Mouse (Mus musculus) erythroid progenitor cell, adult 5-6 weeks (primary cell): ENCODE data around the gene Ddit4. TPM values are rescaled to one million over a fixed set of nuclear protein-coding genes. Genes with fewer than 3 reads are reported as not detected.
"Not testable (repeated sequence)": the region's sequence is repeated elsewhere in the genome, so short reads cannot be mapped to it uniquely, and the experiment has no call there.

ENCODE experiments used
- ATAC-seq: replicated peaks from 2 replicates; pipeline ENCODE4 v1.8.0; 2016; ENCODE audit warnings: moderate number of reproducible peaks, mild to moderate bottlenecking, moderate TSS enrichment, inconsistent platforms; ENCODE audit not compliant: poor library complexity, low FRiP score, severe bottlenecking
- total RNA-seq, 2 experiments: library from RNA; stranded (forward) in 1 of 2; stranded (reverse) in 1 of 2; fragments of 150-400 nt in 1 of 2; fragments of 186-747, 209-891 nt in 1 of 2; gene quantifications; 2 replicates each; pipeline versions ENCODE4 v1.2.3 to v1.2.4; 2015 to 2017; ENCODE audit warnings: low replicate concordance in 2 of 2

Gene Ddit4
- total RNA-seq (2015; ENCODE audit: low replicate concordance) (0.72 and 3.8 TPM in 2 replicates), total RNA-seq (2017; ENCODE audit: low replicate concordance) (1.9 TPM in 1 of 2 replicates, not detected in the other)

- ATAC-seq: peak; percentile 93
Measured at GRCm38 (mm10) chr10:59951211-59952151, at the start of gene Ddit4. TSS of gene Ddit4 (minus strand) at chr10:59951834.

DNA sequence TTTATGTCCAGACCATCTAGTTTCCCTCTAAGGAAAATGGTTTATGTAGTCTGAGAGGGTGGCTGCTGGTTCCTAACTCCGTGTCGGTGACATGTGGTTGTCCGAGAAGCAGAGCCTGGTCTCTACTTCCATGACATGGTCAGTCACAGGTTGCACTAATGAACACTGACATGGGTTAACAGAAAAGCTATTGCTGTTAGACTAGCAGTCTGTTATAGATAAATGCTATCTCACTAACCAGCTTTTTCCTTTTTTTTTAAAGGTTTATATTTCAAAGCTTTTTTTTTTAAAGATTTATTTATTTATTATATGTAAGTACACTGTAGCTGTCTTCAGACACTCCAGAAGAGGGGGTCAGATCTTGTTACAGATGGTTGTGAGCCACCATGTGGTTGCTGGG is 47.4 kb upstream of the Ddit4 start:
- no peak for ATAC-seq

DNA sequence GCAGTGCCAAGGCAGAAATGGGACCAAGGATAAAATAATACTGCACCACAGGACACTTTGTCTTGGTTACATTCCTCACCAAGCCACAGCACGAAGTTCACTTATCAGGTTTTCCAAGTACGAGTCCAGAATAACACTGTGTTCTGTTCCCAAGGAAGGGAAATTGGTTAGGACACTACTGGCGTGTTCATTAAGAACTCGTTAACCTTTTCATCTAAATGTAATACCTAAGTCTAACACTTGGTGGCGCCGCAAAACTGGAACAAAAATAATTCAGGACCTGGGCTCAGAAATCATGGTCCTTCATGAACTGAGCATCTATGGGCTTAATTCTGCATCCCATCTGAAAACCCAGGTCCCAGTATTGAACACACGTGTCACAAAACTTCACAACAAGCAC is 46.0 kb upstream of the Ddit4 start:
- peak; percentile 27; the same call in 1 of the 2 replicates for ATAC-seq

DNA sequence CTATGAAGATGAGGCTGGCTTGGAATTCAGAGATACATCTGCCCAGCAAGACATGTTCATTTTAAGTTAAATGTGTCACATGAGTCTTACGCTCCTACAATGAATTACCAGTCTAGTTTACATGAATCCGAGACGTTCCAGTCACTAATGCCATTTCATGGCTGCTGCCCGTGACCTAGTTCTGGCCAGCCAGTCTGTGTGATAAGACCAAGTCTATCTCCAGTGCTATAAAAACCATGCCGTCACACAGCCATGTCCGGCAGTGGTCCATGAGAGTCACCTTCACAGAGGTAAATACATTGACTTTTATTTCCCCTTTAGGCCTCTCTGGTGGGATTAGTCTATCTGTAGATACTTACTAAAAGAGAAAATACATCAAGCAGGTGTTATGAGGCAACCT is 44.3 kb upstream of the Ddit4 start:
- no peak for ATAC-seq

- not testable (repeated sequence) for ATAC-seq
Measured at GRCm38 (mm10) chr10:59993813-59994212, 42.2 kb upstream of the Ddit4 start.

GRCm38 (mm10) chr10:59992024-59992423 is 40.4 kb upstream of the Ddit4 start:
- no peak for ATAC-seq

GRCm38 (mm10) chr10:59991262-59991880 is 39.7 kb upstream of the Ddit4 start:
- ATAC-seq: no peak

- ATAC-seq: no peak
Measured at GRCm38 (mm10) chr10:59990393-59990792, 38.8 kb upstream of the Ddit4 start.

- no peak for ATAC-seq
Measured at GRCm38 (mm10) chr10:59988036-59988435, 36.4 kb upstream of the Ddit4 start.

- no peak for ATAC-seq
Measured at GRCm38 (mm10) chr10:59982379-59982873, 30.8 kb upstream of the Ddit4 start.

GRCm38 (mm10) chr10:59981792-59982191 is 30.2 kb upstream of the Ddit4 start:
- ATAC-seq: no peak

- ATAC-seq: no peak
Measured at GRCm38 (mm10) chr10:59981336-59981735, 29.7 kb upstream of the Ddit4 start.

DNA sequence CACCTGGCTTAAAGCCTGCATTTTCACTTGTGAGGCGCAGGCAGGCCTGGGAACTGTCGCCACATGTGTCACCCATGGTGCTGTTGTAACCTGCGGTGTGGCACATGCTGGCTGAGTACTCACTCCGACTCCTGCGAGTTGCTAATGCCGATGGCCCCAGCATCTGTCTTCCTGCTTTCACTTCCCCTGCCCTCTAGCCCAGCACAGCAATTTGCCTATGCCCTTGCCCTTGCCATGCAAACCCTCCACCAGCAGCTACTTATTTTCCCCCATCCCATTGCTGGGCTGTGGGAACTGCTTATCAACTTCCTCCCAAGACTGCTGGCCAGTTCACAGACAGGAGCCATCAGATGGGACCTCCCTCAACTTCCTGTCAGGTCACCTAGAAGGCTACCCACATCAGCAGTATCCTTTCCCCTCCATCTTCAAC is 29.2 kb upstream of the Ddit4 start:
- no peak for ATAC-seq

DNA sequence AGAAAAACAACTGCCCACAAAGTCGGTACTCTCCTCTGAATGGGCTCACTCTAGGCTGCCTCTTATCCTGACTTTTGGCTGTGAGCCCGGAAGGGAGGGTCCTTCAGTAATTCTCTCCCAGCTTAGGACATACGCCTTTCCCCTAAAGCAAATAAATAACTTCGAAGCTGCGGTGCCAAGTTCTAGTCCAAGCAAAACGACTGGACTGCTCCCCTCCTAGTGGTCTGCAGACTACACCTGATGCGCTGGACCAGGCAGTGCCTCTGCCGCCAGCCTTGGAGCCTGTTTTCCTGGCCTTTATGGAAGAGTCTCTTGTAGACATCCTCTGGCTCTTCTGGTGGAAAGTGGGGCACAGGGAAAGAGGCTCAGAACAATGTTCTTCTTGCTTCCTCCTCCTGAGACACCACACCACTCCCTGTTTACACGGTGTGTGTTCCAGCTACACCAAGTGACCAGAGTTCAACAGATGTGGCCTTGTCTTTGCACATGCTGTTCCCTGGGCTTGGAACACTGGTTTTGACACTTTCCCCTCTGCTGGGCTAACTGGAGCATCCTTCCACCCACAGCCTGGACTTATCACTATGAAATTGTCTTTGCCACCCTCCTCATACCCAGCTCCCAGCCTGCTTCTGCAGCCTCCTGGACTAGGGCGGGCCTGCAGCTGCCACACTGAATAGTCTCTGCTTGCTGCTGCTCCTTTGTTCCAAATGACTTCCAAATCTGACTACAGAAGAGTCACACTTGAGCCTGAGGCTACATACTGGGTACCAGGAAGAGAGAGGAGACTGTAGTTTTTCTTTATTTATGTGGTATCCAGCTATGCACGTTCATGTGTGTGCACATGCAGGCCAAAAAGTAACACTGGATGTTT is 27.5 kb upstream of the Ddit4 start:
- ATAC-seq: 0 out of 2 replicates have a peak, but pooled peaks have one; percentile 17

DNA sequence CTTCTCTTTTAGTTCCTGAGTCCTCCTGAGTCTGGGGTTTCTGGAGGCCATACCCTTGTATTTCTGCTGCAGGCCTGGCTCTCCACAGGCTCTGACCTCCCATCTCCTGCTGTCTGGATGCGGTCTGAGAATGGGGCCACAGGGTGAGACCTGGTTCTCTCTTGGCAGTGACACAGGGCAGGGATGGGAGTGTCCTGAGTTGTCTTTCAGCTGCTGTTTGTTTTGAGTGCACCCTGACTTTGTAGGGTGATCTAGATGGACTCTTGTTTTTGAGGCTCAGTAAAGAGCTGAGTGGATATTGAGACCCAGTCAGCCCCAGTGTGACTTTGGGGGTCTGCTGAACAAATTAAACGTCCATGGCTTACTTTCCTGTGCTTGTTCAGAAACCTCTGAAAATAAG is 26.8 kb upstream of the Ddit4 start:
- no peak for ATAC-seq

- ATAC-seq: no peak
Measured at GRCm38 (mm10) chr10:59977715-59978343, 26.2 kb upstream of the Ddit4 start.

DNA sequence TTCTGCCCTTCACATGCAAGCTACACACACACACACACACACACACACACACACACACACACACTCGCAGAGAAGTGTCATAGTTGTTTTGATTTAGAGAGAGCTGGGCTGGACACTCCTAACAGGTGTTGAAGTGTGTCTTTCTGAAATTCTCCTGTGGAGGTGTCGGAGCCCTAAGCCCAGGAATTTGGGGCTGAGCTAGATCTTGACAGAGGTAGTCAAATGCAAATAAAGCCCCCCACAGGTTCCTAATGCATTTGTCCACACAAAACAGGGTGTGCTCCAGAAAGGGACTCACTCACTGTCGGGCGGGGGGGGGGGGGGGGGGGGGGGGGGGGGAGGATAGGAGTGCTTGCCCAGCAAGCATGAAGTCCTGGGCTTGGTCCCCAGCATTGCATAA is 25.5 kb upstream of the Ddit4 start:
- ATAC-seq: no peak

DNA sequence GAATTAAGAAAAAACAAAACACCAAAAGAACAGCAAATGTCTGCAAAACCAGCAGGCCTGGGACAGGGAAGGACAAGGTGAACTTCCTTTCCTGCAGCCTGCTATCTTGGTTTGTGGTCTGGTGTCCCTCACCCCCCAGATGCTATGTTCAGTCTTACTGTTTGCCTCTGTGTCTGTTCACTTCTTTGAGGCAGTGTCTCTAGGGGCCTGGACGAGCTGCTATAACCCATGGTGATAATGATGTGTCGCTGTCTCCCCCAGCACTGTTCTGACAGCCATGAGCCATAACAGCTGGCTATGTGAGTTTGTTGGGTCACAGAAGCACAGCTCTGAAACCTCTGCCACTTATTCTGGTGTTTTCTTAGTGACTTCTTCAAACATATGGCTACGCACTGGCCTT is 23.2 kb upstream of the Ddit4 start:
- no peak for ATAC-seq

GRCm38 (mm10) chr10:59974191-59974664 is 22.6 kb upstream of the Ddit4 start:
- no peak for ATAC-seq
